Mouse (Mus musculus): ENCODE data around the gene Tyw3. TPM values are rescaled to one million over a fixed set of nuclear protein-coding genes. Genes with fewer than 3 reads are reported as not detected.
"Not testable (repeated sequence)": the region's sequence is repeated elsewhere in the genome, so short reads cannot be mapped to it uniquely, and the experiment has no call there.

Tyw3 gene
- 10 to 100 TPM; 12.3 to 12.4 TPM for total RNA-seq (2021)
- long read RNA-seq, experiment 1, full-length matches to known transcripts, result 6 of 10 reads
- long read RNA-seq, experiment 1, partial matches to known transcripts, result 0 of 10 reads
- long read RNA-seq, experiment 1, other reads (novel, unspliced or antisense), result 4 of 10 reads
- long read RNA-seq, experiment 2, full-length matches to known transcripts, result 5 of 8 reads
- long read RNA-seq, experiment 2, partial matches to known transcripts, result 1 of 8 reads
- long read RNA-seq, experiment 2, other reads (novel, unspliced or antisense), result 2 of 8 reads

DNA sequence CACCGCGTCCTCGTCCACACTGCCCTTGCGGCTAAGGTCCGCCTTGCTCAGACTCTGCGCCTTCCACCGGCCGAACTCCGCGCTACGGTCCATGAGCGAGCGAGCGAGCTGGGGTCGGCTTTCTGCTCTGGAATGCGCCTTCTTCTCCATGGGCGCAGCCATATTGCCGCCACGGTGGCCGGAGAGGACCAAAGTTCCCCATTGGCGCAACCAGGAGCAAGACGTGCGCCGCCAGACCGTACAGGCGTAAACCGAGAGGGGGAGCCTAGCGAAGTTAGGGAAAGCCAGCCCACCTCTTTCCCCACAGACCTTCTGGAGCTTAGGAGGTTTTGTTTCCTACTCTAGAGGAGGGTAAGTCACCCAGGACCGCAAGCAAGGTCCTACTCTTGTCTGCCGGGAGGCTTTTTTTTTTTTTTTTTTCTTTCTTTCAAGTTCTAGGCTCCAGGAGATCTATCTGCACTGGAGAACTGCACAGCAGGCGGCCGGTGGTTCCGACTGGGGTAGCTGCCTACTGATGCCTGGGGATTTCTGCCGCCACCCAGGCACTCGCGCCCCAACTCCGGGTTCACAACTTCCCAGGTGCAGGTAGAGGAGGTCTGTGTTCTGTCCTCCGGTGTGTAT is at the start of gene Tyw3:
TSS of gene Tyw3 (minus strand) at position 171 of the 621 bp plus-strand sequence.
- intact Hi-C loops (cut with DNase I), result loop anchor here (5.0 kb wide), 1 partner anchor 495 kb away; the partner anchor contains the start of genes Fpgt and Lrriq3
- DNase-seq (ENCODE audit: low spot score in 2 of 2), result peak; percentile 94 to 98

DNA sequence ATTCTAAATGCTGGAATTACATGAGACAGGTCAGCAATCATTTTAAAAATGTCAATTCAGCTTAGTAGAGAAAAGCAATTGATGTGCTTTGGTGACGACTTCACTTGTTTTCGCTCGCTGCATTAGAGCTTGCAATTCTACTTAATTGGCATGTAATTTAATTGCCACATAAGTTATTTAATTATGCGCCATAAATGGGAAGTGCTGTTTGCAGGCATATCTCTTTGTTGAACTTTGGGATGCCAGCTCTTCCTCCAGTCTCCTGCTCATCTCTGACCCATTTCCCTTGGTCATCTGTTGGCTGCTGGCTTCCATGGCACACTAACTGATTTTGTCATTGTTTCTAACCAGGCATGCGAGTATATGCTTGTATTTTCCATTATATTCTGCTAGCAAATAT is 36.2 kb upstream of the Tyw3 start:
- intact Hi-C loops (cut with DNase I), result no loop called here
- no peak for DNase-seq (ENCODE audit: low spot score in 2 of 2)

DNA sequence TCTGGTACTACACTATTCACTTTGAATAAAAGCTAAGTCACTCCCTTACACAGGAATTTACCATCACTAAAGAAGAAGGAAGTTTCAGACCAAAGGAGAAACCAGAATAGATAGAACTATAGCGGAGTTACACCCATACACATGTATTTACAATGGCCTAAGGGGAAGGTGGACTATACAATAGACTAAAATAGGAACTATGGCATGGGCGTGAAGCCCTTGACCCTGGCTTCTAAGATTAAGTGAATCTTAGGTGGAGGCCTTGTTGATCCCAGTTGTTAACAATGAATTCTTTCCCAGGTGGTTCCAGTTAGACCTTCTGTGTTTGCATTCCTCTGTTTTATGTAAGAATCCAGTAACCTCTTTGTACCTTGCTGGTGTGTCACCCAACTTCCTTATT is 34.4 kb upstream of the Tyw3 start:
- intact Hi-C loops (cut with DNase I); DNase-seq (ENCODE audit: low spot score in 2 of 2): not testable (repeated sequence)

DNA sequence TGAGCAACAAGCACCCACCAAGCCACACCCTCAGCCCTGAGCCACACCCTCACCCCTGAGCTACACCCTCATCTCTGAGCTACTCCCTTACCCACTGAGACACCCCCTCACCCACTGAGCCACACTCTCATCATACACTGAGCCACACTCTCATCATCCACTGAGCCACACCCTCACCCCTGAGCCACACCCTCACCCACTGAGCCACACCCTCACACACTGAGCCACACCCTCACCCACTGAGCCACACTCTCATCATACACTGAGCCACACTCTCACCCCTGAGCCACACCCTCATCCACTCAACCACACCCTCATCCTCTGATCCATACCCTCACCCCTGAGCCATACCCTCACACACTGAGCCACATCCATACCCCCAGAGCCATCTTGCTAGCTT is 31.4 kb upstream of the Tyw3 start:
- DNase-seq (ENCODE audit: low spot score in 2 of 2), result no peak
- intact Hi-C loops (cut with DNase I), result no loop called here

DNA sequence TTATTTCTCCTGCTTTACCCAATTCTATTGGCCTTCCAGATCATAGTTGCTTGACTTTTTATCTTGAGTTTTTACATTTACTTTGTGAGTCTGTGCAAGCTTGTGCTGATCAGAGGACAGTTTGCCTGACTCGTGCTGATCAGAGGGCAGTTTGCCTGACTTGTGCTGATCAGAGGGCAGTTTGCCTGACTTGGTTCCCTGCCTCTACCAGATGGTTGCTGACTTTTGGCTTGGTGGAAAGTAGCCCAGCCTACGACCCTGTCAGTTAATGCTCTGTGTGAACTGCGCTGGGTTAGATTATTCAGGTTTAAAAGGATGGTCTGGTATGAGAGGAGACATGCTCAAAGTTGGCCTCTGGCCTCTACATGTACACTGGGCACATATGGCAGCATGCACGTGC is 19.2 kb upstream of the Tyw3 start:
- intact Hi-C loops (cut with DNase I), result no loop called here

DNA sequence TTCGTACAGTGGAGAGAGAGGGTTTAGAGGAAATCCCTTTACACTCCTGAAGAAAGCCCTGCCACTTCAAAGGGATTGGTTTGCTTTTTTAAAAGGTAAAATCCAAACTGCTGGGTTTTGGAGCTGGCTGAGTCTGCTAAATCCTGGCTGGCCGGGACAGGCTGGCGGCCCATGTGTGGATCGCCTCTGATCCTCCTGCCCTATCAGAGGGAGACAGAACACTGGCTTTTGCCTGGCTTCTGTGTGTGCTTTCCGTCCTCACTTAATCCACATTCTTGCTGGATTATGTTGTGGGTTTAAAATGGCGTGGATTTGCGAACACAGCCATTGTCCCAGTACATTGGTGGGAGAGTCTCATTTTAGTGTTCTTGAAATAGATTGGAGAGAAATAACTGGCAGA is 18.4 kb upstream of the Tyw3 start:
- intact Hi-C loops (cut with DNase I), result no loop called here
- no peak for DNase-seq (ENCODE audit: low spot score in 2 of 2)

More for the DNA sequence above, 19.2 kb upstream of the Tyw3 start:
- DNase-seq (ENCODE audit: low spot score in 2 of 2), result no peak

DNA sequence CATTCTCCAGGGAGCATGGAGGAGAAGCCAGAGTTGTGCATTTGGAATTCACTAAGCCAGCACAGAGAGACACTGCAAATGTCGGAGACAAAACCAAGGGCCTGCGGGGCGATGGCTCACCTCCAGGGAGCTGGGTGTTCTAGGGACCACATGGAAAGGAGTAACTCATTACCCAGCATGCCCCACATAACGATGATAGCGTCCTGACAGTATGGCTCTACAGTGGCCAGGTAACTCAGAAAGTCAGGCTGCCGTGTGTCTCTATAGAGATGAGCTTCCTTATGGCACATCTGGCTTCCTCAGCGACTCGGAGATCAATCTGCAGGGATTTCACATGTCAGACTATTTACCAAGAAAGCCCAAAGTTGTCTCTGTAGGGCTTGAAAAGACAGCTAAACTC is 17.9 kb upstream of the Tyw3 start:
- intact Hi-C loops (cut with DNase I), result no loop called here
- no peak for DNase-seq (ENCODE audit: low spot score in 2 of 2)

DNA sequence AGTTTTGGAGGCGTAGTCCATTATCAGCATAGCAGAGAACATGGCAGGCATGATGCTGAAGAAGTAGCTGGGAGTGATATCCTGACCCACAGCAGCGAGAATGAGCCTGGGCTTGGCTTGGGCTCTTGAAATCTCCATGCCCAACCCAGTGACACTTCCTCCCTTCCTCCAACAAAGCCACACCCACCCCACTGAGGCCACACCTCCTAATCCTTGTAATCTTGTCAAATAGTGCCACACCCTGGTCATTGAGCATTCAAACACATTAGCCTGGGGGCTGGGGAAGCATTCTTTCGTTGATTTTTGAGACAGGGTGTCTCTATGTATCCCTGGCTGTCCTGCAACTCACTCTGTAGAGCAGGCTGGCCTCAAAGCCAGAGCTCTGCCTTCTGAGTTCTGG is 15.0 kb upstream of the Tyw3 start:
- intact Hi-C loops (cut with DNase I), result no loop called here

DNA sequence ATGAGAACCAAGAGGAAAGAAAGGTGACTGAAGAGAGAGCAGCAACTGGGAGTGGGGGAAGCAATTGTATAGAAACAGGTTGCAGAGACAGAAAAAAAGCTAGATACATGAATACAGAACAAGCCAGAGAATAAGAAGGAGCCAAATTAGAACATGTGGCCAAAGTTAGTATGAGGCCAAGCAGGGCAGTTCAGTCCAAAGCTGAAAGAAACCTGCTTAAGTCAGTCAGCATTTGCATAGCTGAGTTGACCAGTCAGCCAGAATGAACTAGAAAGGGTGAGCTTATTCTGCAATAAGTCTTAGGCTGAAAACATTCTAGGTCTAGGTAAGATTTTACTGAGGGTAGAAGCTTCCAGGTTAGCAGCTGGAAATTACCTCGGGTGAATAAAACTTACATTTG is 11.0 kb upstream of the Tyw3 start:
- DNase-seq (ENCODE audit: low spot score in 2 of 2), result no peak
- intact Hi-C loops (cut with DNase I), result no loop called here

More for the DNA sequence above, 15.0 kb upstream of the Tyw3 start:
- DNase-seq (ENCODE audit: low spot score in 2 of 2), result no peak

DNA sequence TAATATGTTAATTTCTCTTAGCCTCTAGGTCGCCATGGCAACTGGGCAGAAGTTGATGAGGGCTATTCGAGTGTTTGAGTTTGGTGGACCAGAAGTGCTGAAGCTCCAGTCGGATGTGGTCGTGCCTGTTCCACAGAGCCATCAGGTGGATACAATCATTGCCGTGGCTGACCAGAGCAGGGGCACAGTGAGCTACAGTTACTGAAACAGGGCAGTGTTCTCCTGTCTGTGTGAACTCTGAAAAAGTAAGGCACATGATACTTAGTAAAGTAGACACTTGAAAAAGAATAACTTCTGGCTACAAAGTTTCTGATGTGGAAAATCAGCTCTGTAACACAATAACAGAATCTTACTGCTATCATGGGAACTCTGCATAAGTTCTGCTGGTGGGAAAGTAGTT is 8.0 kb upstream of the Tyw3 start:
- intact Hi-C loops (cut with DNase I), result no loop called here
- DNase-seq (ENCODE audit: low spot score in 2 of 2), result no peak

DNA sequence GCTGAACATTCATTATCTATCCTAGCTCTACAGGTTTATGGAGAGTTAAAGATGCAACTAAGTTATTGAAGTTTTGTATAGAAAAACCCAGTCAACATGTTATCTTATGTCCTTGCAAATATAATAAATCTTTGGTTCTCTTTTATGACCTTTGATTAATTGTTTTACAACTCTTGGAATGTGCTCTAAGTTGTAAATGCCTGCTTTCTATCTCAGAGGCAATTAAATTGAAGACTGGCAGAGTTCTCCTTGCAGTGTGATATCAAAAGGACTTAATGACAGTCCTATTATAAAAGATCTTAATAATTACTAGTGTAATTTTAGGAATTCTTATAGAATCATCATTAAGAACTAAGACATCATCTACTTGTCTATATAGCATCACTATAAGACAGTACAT is 5.2 kb upstream of the Tyw3 start:
- intact Hi-C loops (cut with DNase I), result no loop called here
- DNase-seq (ENCODE audit: low spot score in 2 of 2), result no peak

DNA sequence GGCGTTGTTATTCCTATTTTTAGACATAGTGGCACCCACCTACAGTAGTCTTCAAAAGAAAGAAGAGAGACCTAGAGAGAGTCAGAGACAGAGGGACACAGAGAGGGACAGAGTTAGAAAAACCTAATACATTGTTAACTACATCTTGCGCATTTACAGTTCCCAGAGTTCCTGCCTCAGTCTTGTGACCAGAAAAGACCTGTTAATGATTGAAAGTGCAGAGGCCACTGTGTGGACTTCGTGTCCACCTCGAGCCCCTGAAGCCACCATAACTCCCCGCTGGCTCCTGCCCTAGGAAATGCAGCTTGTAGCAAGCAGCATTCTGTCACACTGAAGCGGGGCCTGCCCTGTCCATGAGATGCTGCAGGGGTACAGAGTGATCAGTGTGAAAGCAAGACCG is 657 bp upstream of the Tyw3 start:
- intact Hi-C loops (cut with DNase I), result loop anchor here (5.0 kb wide), 1 partner anchor 495 kb away; the partner anchor contains the start of genes Fpgt and Lrriq3
- DNase-seq (ENCODE audit: low spot score in 2 of 2), result no peak

DNA sequence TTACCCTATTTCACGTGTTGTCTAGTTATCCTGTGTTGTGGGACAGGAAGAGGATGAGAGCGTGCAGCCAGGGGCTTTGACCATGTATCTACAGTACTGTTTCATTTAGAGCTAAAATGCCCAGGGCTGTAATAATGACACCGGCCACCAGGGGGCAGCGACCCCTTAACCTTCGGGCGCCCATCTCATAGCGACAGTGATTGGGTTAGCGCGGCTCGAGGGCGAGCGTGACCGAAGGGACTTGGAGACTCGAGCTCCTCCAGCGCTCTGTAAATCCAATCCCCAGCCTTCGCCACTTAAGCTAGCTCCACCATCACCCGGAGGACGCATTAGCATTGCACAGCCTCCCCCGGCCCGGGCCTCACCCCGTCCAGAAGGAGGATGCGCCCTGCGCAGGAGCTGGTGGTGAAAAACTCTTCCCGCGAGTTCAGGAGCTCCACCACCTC is 393 bp downstream of the Tyw3 start, which contains the start of gene Cryz:
TSS of gene Cryz (plus strand) at position 224 of the 446 bp plus-strand sequence.
- intact Hi-C loops (cut with DNase I), result loop anchor here (5.0 kb wide), 1 partner anchor 496 kb away; the partner anchor contains the start of genes Fpgt and Lrriq3
- DNase-seq (ENCODE audit: low spot score in 2 of 2), result peak; percentile 90 to 93

DNA sequence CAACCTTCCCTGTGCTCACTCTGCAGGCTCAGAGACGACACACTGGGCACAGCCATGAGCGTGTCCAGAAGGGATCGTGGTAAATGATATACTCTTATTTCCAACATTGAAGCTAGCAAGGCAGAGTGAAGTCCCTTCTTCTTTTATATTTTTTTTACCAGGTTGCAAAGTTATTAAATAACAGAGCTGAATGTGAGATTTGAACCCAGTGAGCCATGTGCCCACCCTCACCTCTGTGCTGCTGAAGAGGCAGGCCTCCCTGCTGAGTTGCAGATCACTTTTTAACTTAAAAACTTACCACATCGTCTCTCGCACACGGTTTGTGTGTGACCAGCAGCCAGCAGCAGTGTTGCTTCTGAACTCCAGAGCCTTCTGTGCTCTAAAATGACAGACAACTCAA is 2.7 kb downstream of the Tyw3 start:
- no peak for DNase-seq (ENCODE audit: low spot score in 2 of 2)
- intact Hi-C loops (cut with DNase I), result no loop called here

DNA sequence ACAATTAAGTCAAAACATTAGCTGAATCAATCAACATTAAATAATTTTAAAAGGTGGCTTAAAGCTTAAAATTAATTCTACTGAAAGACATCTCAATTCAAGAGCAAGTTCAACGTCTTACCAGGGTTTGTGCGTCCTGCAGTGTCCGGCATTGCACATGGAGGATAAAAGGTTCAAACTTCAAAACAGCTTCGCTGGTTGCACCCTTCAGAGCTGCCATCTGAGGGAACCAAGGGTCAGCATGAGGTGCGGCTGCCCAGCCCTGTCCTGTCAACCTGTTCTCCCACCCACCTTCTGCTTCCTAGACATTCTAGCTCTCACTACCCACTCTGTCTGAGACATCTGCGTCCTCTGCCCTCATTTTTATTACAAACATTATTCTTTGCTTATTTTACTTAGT is 3.3 kb downstream of the Tyw3 start:
- no peak for DNase-seq (ENCODE audit: low spot score in 2 of 2)
- intact Hi-C loops (cut with DNase I), result no loop called here

DNA sequence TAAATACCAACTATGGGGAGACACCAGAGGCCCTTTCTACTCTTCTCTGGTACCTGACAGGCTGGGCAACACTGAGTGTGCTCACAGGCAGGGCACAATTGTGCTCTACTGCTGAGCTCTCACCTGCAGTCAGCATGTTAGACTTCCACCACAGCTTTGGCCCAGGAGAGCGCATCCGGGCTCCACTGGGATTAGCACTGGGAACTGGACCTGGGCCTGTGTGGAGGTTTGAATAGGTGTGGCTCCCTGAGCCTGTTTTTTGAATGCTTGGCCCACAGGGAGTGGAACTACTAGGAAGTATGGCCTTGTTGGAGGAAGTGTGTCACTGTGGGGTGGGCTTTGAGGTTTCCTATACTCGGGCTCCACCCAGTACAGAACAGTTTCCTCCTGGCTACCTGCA is 5.3 kb downstream of the Tyw3 start:
- intact Hi-C loops (cut with DNase I), result no loop called here
- no peak for DNase-seq (ENCODE audit: low spot score in 2 of 2)

DNA sequence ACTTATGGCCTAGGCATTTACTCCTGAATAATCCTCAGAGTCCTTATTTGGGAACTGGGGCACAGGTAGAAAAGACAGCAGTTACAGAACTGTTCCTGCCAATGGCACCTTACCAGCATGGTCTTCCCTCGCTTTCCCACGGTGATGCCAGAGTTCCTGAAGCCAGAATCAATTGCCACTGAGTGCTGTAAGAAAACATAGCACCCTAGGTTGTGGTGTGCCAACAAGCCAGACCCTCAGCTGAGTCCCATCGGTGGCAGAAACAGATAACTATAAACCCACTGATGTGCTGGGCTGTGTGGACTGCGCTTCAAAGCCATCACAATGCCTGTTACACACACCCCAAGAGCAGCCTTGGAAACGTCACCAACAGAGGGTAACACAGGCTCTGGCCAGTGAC is 5.9 kb downstream of the Tyw3 start:
- intact Hi-C loops (cut with DNase I), result no loop called here
- DNase-seq (ENCODE audit: low spot score in 2 of 2), result no peak

DNA sequence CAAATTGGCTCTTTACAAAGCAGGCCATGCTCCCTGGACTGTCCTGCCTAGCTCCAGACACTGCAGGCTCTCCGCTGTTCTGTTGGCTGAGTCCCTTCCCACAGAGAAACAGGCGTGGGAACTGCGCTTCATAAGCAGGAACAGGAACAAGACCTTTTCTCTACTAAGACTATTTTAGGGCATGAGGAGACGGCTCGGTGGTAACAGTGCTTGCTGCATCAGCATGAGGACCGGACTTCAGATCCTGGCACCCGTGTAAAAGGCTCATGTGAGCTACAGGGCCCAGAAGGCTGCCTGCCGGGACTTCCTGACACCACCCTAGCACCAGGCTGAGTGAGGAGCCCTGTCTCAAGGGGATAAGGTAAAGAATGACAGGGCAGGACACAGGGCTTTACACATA is 12.6 kb downstream of the Tyw3 start:
- intact Hi-C loops (cut with DNase I), result no loop called here

DNA sequence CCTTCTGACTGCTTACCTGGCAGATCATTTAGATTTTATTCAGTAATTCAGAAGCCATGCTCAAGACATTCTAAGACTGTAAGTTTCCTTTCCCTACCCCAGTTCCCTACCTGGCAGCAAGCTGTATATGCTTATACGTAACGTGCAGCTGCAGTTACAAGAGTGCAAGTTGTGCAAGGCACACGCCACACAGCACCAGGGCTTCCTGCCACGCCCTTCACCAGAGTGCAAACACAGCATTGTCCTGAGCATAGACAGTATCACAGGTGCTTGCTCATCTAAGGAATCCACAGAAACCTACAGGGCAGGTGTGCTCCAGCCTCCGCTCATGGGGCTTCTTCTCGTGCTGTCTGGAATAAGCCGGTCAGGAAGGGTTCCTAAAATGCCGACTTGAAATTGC is 19.0 kb downstream of the Tyw3 start:
- DNase-seq (ENCODE audit: low spot score in 2 of 2), result no peak
- intact Hi-C loops (cut with DNase I), result loop anchor here (10.0 kb wide), 1 partner anchor 623 kb away; no protein-coding TSS in a partner anchor

More for the DNA sequence above, 12.6 kb downstream of the Tyw3 start:
- peak in 1 of 2 experiments; percentile 21 for DNase-seq (ENCODE audit: low spot score in 2 of 2)

DNA sequence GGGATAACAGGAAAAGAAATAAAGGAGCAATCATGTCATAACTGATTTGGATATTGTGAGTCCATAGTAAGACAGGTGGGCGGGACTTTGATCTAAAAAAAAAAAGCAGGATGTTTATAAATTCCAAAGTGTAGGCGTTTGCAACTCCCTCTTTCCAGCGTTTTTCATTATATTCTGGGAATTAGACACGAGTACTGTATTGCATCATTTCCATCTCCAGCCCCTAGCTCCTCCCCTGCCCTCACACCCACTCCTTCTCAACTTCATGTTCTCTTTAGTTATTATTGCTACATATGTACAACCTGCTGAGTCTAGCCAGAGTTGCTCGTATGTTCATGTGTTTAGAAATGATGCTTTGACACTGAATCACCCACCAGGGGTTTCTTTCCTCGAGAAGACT is 23.2 kb downstream of the Tyw3 start:
- intact Hi-C loops (cut with DNase I), result loop anchor here (5.0 to 10.0 kb wide), 2 partner anchors 246 to 619 kb away; no protein-coding TSS in a partner anchor
- no peak for DNase-seq (ENCODE audit: low spot score in 2 of 2)

Data from left cerebral cortex, postnatal 14 days (tissue).